Mouse (Mus musculus) ES-E14 (cell line): ENCODE results near the gene Gm10720.
"Not testable (repeated sequence)": the region's sequence is repeated elsewhere in the genome, so short reads cannot be mapped to it uniquely, and the experiment has no call there.

Source experiments
- CHD2 ChIP-seq: IDR thresholded peaks from 2 replicates; pipeline ENCODE4 v1.6.1; 2014; ENCODE audit warnings: mild to moderate bottlenecking, low read depth, low read length, inconsistent platforms
- MAFK ChIP-seq: IDR thresholded peaks from 2 replicates; pipeline ENCODE4 v1.6.1; 2014; ENCODE audit warnings: mild to moderate bottlenecking, low read depth, low read length, inconsistent platforms; ENCODE audit not compliant: insufficient read depth
- ZC3H11A ChIP-seq: IDR thresholded peaks from 2 replicates; pipeline ENCODE4 v1.6.1; 2012; ENCODE audit warnings: low read depth, mild to moderate bottlenecking, inconsistent platforms, low read length, borderline replicate concordance
- ZNF384 ChIP-seq: IDR thresholded peaks from 2 replicates; pipeline ENCODE4 v1.6.1; 2012; ENCODE audit warnings: low read depth, low read length, inconsistent platforms

- not testable (repeated sequence) for TF ChIP-seq ZC3H11A, MAFK, ZNF384, CHD2
These were observed 8.2 kb upstream of the Gm10720 start for GRCm38 (mm10) chr9:3007272-3007671.
